Mouse (Mus musculus) bone marrow macrophage, adult 2 months (primary cell): Measurements from ENCODE around the gene Trim31.

Experiments
- CTCF ChIP-seq: IDR thresholded peaks from 2 replicates; pipeline ENCODE4 v1.5.1; 2012; ENCODE audit warnings: low read depth, mild to moderate bottlenecking, low read length, moderate library complexity
- POLR2A ChIP-seq: IDR thresholded peaks from 2 replicates; pipeline ENCODE4 v1.6.1; 2012; ENCODE audit warnings: mild to moderate bottlenecking, low read depth, low read length, borderline replicate concordance

DNA sequence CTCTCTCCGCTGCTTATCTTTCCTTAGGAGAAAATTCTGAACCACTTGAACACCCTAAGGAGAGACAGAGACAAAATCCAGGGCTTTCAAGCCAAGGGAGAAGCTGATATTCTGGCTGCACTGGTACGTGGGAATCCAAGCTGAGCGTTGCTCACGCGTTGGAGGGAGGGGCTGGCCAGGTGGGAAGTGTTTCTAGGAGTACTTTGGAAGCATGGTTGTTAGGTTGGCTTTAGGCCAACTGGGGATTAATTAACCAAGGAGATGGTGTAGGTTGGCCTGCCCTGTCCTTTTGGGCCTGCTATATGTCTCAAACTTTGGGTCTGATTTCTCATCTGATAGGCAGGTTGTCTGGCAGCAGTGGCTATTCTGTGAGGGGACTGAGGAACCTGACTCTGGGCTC is 46.7 kb upstream of the Trim31 start:
- TF ChIP-seq POLR2A = no peak
- no peak for TF ChIP-seq CTCF
